Mouse (Mus musculus) liver, adult 2 months (tissue): ENCODE measurements around the gene Pip4k2a.

ENCODE experiments used
- CTCF ChIP-seq: fragments of 200-500 bp; IDR thresholded peaks from 2 replicates; pipeline ENCODE4 v1.5.1; 2011; ENCODE audit warnings: low read depth, low read length, control low read depth
- POLR2A ChIP-seq: fragments of 200-500 bp; IDR thresholded peaks from 2 replicates; pipeline ENCODE4 v1.6.1; 2011; ENCODE audit warnings: low read length, control low read depth; ENCODE audit not compliant: insufficient read depth; ENCODE audit errors: extremely low read depth

GRCm38 (mm10) chr2:18992512-18993510, 5.1 kb downstream of the Pip4k2a start:
- TF ChIP-seq POLR2A, result no peak
- no peak for TF ChIP-seq CTCF
